Mouse (Mus musculus) CH12.LX (cell line): ENCODE data around the gene Gmnn.

Experiments used
- CTCF ChIP-seq, 2 experiments: IDR thresholded peaks in 1 of 2; conservative IDR thresholded peaks in 1 of 2; 2 replicates each; pipeline ENCODE4 v1.5.1; 2011 to 2012; ENCODE audit warnings: low read depth in 2 of 2, low read length in 2 of 2, improper control_type of control experiment in 1 of 2, inconsistent platforms in 1 of 2, mild to moderate bottlenecking in 1 of 2, moderate library complexity in 1 of 2
- EP300 ChIP-seq: IDR thresholded peaks from 2 replicates; pipeline ENCODE4 v1.6.1; 2011; ENCODE audit warnings: low read length, improper control_type of control experiment
- ETS1 ChIP-seq: conservative IDR thresholded peaks from 2 replicates; pipeline ENCODE4 v1.6.1; 2012; ENCODE audit warnings: low read depth, mild to moderate bottlenecking, inconsistent platforms, low read length, improper control_type of control experiment, moderate library complexity
- IRF4 ChIP-seq: IDR thresholded peaks from 2 replicates; pipeline ENCODE4 v1.6.1; 2014; ENCODE audit warnings: low read depth, mild to moderate bottlenecking, inconsistent platforms, low read length, improper control_type of control experiment
- MAX ChIP-seq: IDR thresholded peaks from 2 replicates; pipeline ENCODE4 v1.6.1; 2011; ENCODE audit warnings: low read length, improper control_type of control experiment
- POLR2A ChIP-seq: IDR thresholded peaks from 2 replicates; pipeline ENCODE4 v1.6.1; 2011; ENCODE audit warnings: low read depth, mild to moderate bottlenecking, improper control_type of control experiment, low read length

DNA sequence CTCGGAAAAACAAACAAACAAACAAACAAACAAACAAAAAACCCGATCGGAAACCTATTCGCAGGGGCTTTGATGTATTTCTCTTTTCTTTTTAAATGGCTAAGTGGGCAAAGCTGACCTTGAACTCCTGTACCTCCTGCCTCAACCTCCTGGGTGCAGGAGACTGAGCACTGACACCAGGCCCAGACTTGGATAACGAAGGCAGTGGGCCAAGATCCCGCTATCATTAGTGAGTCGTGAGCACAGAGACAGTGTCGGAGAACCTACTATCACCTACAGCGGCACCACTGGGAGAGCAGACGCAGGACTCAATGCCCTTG, 680 bp downstream of the Gmnn start:
- TF ChIP-seq POLR2A, result no peak
- no peak for TF ChIP-seq CTCF (conservative IDR thresholded peaks at IDR 0.05 in 1 of 2, IDR thresholded peaks at IDR 0.05 in 1 of 2; ENCODE audit: low read depth in 2 of 2, low read length in 2 of 2)
- no peak for TF ChIP-seq IRF4
- TF ChIP-seq ETS1, result no peak
- TF ChIP-seq EP300, result no peak
- TF ChIP-seq MAX, result no peak
